Mouse (Mus musculus) heart, postnatal 0 days (tissue): ENCODE measurements around the gene Inpp5d. TPM values are rescaled to one million over a fixed set of nuclear protein-coding genes. Genes with fewer than 3 reads are reported as not detected.

Source experiments
- ATAC-seq: fragments of 200-750 bp; cut with Nextera tagmentation; 2 replicates; pipeline ENCODE4 v1.8.0; 2017; ENCODE audit warnings: low read depth, moderate number of reproducible peaks, moderate library complexity; ENCODE audit not compliant: insufficient read depth
- DNase-seq: peaks from one replicate; pipeline ENCODE4 v3.0.0-alpha.2; 2016; ENCODE audit warnings: low spot score
- H3K27ac ChIP-seq: fragments of 300-500 bp; sonication (generic); 2 replicates; pipeline ENCODE4 v1.5.1; 2014; ENCODE audit warnings: low read depth, mild to moderate bottlenecking
- H3K27me3 ChIP-seq: fragments of 300-500 bp; sonication (generic); 2 replicates; pipeline ENCODE4 v1.6.1; 2014; ENCODE audit warnings: low read length, mixed read lengths; ENCODE audit not compliant: control insufficient read depth, insufficient read depth
- H3K36me3 ChIP-seq: fragments of 300-500 bp; sonication (generic); replicated peaks from 2 replicates; pipeline ENCODE4 v1.6.1; 2014; ENCODE audit warnings: low read length, mixed read lengths; ENCODE audit not compliant: control insufficient read depth, insufficient read depth
- H3K4me1 ChIP-seq: fragments of 300-500 bp; sonication (generic); 2 replicates; pipeline ENCODE4 v1.6.1; 2014; ENCODE audit warnings: antibody characterized with exemption; ENCODE audit not compliant: control insufficient read depth, insufficient read depth
- H3K4me2 ChIP-seq: fragments of 300-500 bp; sonication (generic); 2 replicates; pipeline ENCODE4 v1.6.1; 2014; ENCODE audit warnings: low read depth, mild to moderate bottlenecking, low read length, moderate library complexity
- H3K4me3 ChIP-seq: fragments of 300-500 bp; sonication (generic); 2 replicates; pipeline ENCODE4 v1.5.1; 2014; ENCODE audit warnings: low read depth, low read length
- H3K9ac ChIP-seq: fragments of 300-500 bp; sonication (generic); replicated peaks from 2 replicates; pipeline ENCODE4 v1.6.1; 2014; ENCODE audit warnings: low read depth, low read length, mixed read lengths
- H3K9me3 ChIP-seq: fragments of 300-500 bp; sonication (generic); replicated peaks from 2 replicates; pipeline ENCODE4 v1.6.1; 2016; ENCODE audit warnings: low read length; ENCODE audit not compliant: control insufficient read depth
- CTCF ChIP-seq: IDR thresholded peaks from 2 replicates; pipeline ENCODE4 v1.5.1; 2016; ENCODE audit warnings: antibody characterized with exemption, control low read depth, low read depth
- EP300 ChIP-seq: IDR thresholded peaks from 2 replicates; pipeline ENCODE4 v1.6.1; 2016; ENCODE audit warnings: antibody characterized with exemption, low read depth
- WGBS: fragments of 180-500 bp; shearing (Covaris S2); extraction: QIAGEN DNeasy Blood & Tissue Kit; methylation state at CpG from one replicate; pipeline ENCODE4 v1.1.7; 2014; 5-methylcytosine and 5-hydroxymethylcytosine counted together
- polyA plus RNA-seq: library from polyadenylated mRNA; unstranded; fragments of >200 nt; fragmentation: Nextera tagmentation; extraction: Ambion mirVana; gene quantifications from 2 replicates; pipeline ENCODE4 v1.2.1, GENCODE M21; 2015
- total RNA-seq: library from RNA; depleted of rRNA; stranded (reverse); fragments of >200 nt; gene quantifications from 2 replicates; pipeline ENCODE4 v1.2.3, GENCODE M21; 2014; ENCODE audit warnings: low replicate concordance

The Inpp5d gene
- total and polyA plus RNA-seq, 2 experiments from 2014 or later: 5.0 to 66.4 TPM

GRCm38 (mm10) chr1:87601801-87602200 lies 18.3 kb upstream of the Inpp5d start:
- Histone ChIP-seq H3K4me3 (no peak overlapping the region), H3K27ac (no peak overlapping the region), H3K36me3 (no peaks in the 10 kb centered on the region), H3K4me1 (no peaks in the 10 kb centered on the region), H3K4me2 (no peak overlapping the region), H3K9ac (no peak overlapping the region), H3K9me3 (no peaks in the 10 kb centered on the region), H3K27me3 (no peaks in the 10 kb centered on the region)
- 59% methylated on average over 2 of the region's 2 CpGs for WGBS
- TF ChIP-seq EP300 (no peak), CTCF (no peak)
- ATAC-seq (no peak), DNase-seq (no peak)

DNA sequence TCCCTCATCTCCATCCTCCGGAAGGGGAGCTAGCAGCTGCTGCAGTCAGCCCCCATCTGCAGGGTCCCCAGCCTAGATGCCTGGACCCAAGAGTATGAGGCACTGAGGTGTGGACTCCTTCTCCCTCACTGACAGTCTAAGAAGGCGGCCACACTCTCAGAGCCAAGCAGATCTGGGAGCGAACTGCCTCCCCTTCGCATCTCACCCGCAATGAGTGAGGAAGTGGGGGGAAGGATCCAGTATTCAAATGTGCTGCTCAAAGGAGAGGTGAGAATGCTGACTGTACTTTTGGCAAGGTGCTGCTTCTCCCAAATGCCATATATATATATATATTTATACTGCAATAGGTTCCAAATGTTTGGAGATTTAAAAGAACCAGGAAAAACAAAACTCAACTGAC lies 16.7 kb upstream of the Inpp5d start:
- H3K9ac ChIP-seq: no peak overlapping the region
- no peak overlapping the region for H3K4me3 ChIP-seq
- H3K27me3 ChIP-seq: no peaks in the 10 kb centered on the region
- DNase-seq (no peak), ATAC-seq (no peak)
- WGBS: 83% methylated on average over 5 of the region's 5 CpGs
- no peak overlapping the region for H3K4me2 ChIP-seq
- H3K27ac ChIP-seq: no peak overlapping the region
- no peaks in the 10 kb centered on the region for H3K9me3 ChIP-seq
- H3K36me3 ChIP-seq: no peaks in the 10 kb centered on the region
- no peaks in the 10 kb centered on the region for H3K4me1 ChIP-seq
- TF ChIP-seq EP300 (no peak), CTCF (no peak)

DNA sequence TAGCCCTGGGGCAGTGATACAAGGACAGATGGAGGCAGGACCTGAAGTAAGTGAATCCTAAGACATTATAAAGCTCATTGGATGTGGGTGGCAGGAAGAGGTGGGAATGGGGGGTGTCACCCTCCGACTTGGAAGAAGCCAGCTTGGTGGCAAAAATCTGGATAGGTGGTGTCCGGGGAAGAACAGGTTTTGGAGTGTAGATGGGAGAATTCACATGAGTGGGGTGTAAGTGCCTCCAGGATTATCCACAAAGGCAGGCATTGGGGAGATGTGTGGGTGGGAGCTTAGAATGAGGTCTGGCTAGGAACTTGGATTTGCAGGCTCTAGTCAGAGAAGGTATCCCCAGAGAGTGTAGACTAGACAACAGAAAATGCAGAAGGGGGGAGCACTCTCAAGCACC lies 14.8 kb upstream of the Inpp5d start:
- TF ChIP-seq EP300 (no peak), CTCF (no peak)
- H3K9ac ChIP-seq: no peak overlapping the region
- WGBS: 64% methylated on average over 2 of the region's 2 CpGs
- H3K4me3 ChIP-seq: no peak overlapping the region
- H3K36me3 ChIP-seq: no peaks in the 10 kb centered on the region
- H3K4me1 ChIP-seq: no peaks in the 10 kb centered on the region
- H3K9me3 ChIP-seq: no peaks in the 10 kb centered on the region
- H3K4me2 ChIP-seq: no peak overlapping the region
- H3K27me3 ChIP-seq: no peaks in the 10 kb centered on the region
- DNase-seq (no peak), ATAC-seq (no peak)
- H3K27ac ChIP-seq: no peak overlapping the region

- H3K9me3 ChIP-seq: no peaks in the 10 kb centered on the region
- DNase-seq (no peak), ATAC-seq (no peak)
- no peaks in the 10 kb centered on the region for H3K36me3 ChIP-seq
- H3K4me1 ChIP-seq: no peaks in the 10 kb centered on the region
- TF ChIP-seq EP300 (no peak), CTCF (no peak)
- no peak overlapping the region for H3K4me3 ChIP-seq
- H3K4me2 ChIP-seq: no peak overlapping the region
- 75% methylated on average over 21 of the region's 21 CpGs for WGBS
- H3K27ac ChIP-seq: no peak overlapping the region
- H3K27me3 ChIP-seq: no peaks in the 10 kb centered on the region
- no peak overlapping the region for H3K9ac ChIP-seq
Observed at GRCm38 (mm10) chr1:87607385-87608091, 12.6 kb upstream of the Inpp5d start.

DNA sequence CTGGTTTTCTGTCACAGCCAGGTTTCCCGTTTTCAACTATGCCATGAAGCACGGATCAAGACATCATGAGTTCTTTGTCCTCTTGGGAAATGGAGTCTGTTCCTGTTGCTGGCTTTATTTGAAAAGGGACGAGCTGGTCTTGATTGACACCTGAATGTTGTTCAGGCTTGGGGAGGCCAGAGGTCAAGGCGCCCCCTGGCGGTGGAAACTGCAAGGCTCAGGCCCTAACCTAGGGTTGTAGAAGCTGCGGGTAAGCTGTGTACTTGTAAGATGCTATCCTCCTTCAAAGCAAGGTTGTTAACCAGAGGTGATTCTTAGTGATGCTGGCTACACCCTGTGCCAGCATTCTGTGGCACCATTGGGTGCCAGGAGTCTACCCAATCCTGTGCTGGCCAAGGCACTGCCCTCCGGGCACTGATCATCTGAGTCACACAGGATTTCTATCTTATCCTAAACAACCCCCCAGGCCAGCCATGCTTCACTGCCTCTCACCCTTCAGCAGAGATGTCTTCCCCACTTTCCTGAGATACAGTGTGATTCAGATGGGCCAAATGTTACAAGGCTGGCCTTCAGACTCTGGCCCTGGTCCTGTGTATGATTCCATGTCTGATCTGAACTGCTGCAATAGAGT lies 11.6 kb upstream of the Inpp5d start:
- Histone ChIP-seq H3K4me1 (no peaks in the 10 kb centered on the region), H3K9me3 (no peaks in the 10 kb centered on the region), H3K4me3 (no peak overlapping the region), H3K27me3 (no peaks in the 10 kb centered on the region), H3K9ac (no peak overlapping the region), H3K27ac (no peak overlapping the region), H3K4me2 (no peak overlapping the region), H3K36me3 (no peaks in the 10 kb centered on the region)
- 36% methylated on average over 7 of the region's 7 CpGs for WGBS
- ATAC-seq (no peak), DNase-seq (no peak)
- TF ChIP-seq CTCF (peak; percentile 60), EP300 (no peak)
